Mouse (Mus musculus) liver, adult 2 months (tissue): ENCODE measurements around the gene Thsd7b.

Experiments
- CTCF ChIP-seq: fragments of 200-500 bp; IDR thresholded peaks from 2 replicates; pipeline ENCODE4 v1.5.1; 2011; ENCODE audit warnings: low read depth, low read length, control low read depth
- POLR2A ChIP-seq: fragments of 200-500 bp; IDR thresholded peaks from 2 replicates; pipeline ENCODE4 v1.6.1; 2011; ENCODE audit warnings: low read length, control low read depth; ENCODE audit not compliant: insufficient read depth; ENCODE audit errors: extremely low read depth

- TF ChIP-seq CTCF (no peak), POLR2A (no peak)
These were observed 839.6 kb downstream of the Thsd7b start for GRCm38 (mm10) chr1:130112580-130113314.
